Mouse (Mus musculus) heart, postnatal 10 days (tissue): ENCODE data around the gene Vmn1r21. TPM values are rescaled to one million over a fixed set of nuclear protein-coding genes. Genes with fewer than 3 reads are reported as not detected.

ENCODE experiments used
- total RNA-seq, 2 experiments: library from RNA; stranded (reverse); gene quantifications; 2 replicates each; pipeline ENCODE4 v1.2.3; 2021

Gene Vmn1r21
- total RNA-seq, 2 experiments from 2014 or later, result not detected

Other genes with a start within 250 kb of the Vmn1r21 start
- gene Pyurf, start 158.3 kb downstream of the Vmn1r21 start, total RNA-seq, result 10 to 100 TPM; 18.2 to 18.7 TPM
- gene Lancl2, start 147.8 kb downstream of the Vmn1r21 start, total RNA-seq, result 10 to 100 TPM; 19.9 to 20.5 TPM
- 10 to 100 TPM; 21.1 to 25.3 TPM for gene Vopp1, start 25.2 kb downstream of the Vmn1r21 start, total RNA-seq
- gene Vmn1r22, start 57.7 kb upstream of the Vmn1r21 start, total RNA-seq, result not detected
- not detected for gene Vmn1r23, start 76.5 kb upstream of the Vmn1r21 start, total RNA-seq
- not detected for gene Vmn1r24, start 111.2 kb upstream of the Vmn1r21 start, total RNA-seq
- not detected for gene Vmn1r25, start 130.5 kb upstream of the Vmn1r21 start, total RNA-seq
- not detected for gene Vmn1r26, start 164.8 kb upstream of the Vmn1r21 start, total RNA-seq